ENCODE assay signal across 8 mouse cellular contexts in genomic region chr8:105990856-105991387, GRCm38 (mm10). TPM values are rescaled to one million over a fixed set of nuclear protein-coding genes. Genes with fewer than 3 reads are reported as not detected.
A peak's percentile ranks its signal among the peaks of the same experiment; 100 is the strongest.
DNase-seq lines count a peak whose midpoint lies in the region; ATAC-seq and TF ChIP-seq lines count a peak whose summit lies in the region.

TSS of gene Dus2 (plus strand) at chr8:105991337.

- no peaks in the 10 kb centered on the region for H3K36me3 ChIP-seq in hindbrain, postnatal 0 days (ENCODE audit: insufficient read depth, low read length)
- no peaks in the 10 kb centered on the region for H3K36me3 ChIP-seq in megakaryocyte, embryonic 14.5 days (replicated peaks; ENCODE audit: low read length)

- peak; percentile 90 for TF ChIP-seq CTCF in hindbrain, postnatal 0 days (IDR thresholded peaks at IDR 0.05; ENCODE audit: low read depth)

- WGBS in hindbrain, postnatal 0 days: 10% methylated on average over 15 of the region's 15 CpGs

- H3K9ac ChIP-seq in hindbrain, postnatal 0 days (replicated peaks; ENCODE audit: low read length): no peak within 1 kb of the TSS

- ATAC-seq in hindbrain, postnatal 0 days: peak; percentile 78

- peak; percentile 92 for DNase-seq in ZHBTc4 (ENCODE audit: low read depth, low spot score)
- peak; percentile 83 to 88 for DNase-seq in cerebellum, postnatal 36 days
- peak; percentile 44 to 52 for DNase-seq in gastrocnemius, adult 8-10 months (ENCODE audit: low spot score in 2 of 2)
- DNase-seq in hindbrain, postnatal 0 days (ENCODE audit: low spot score): peak; percentile 86
- peak in 1 of 2 experiments; percentile 23 for DNase-seq in left cerebral cortex, adult 8-10 months (ENCODE audit: low spot score in 2 of 2)
- peak; percentile 55 to 83 for DNase-seq in right cerebral cortex, postnatal 10 days (ENCODE audit: low spot score in 2 of 2)
- peak; percentile 90 for DNase-seq in urinary bladder, postnatal 25 days (ENCODE audit: low spot score)

- H3K4me2 ChIP-seq in hindbrain, postnatal 0 days (ENCODE audit: low read depth, low read length): no peak within 1 kb of the TSS

- no peaks in the 10 kb centered on the region for H3K9me3 ChIP-seq in hindbrain, postnatal 0 days (ENCODE audit: low read length)
- no peaks in the 10 kb centered on the region for H3K9me3 ChIP-seq in megakaryocyte, embryonic 14.5 days

- no peaks in the 10 kb centered on the region for H3K4me1 ChIP-seq in hindbrain, postnatal 0 days (ENCODE audit: insufficient read depth, low read length)
- H3K4me1 ChIP-seq in megakaryocyte, embryonic 14.5 days: peaks cover 28% of the 10 kb centered on the region

- H3K27me3 ChIP-seq in hindbrain, postnatal 0 days (ENCODE audit: insufficient read depth, low read length): no peaks in the 10 kb centered on the region
- peaks cover 35% of the 10 kb centered on the region for H3K27me3 ChIP-seq in megakaryocyte, embryonic 14.5 days (replicated peaks)

- H3K27ac ChIP-seq in hindbrain, postnatal 0 days: no peak within 1 kb of the TSS

- H3K4me3 ChIP-seq in hindbrain, postnatal 0 days (ENCODE audit: low read length): no peak within 1 kb of the TSS
- peak within 1 kb of the TSS; percentile 86 for H3K4me3 ChIP-seq in megakaryocyte, embryonic 14.5 days (replicated peaks)

RNA-seq across cellular contexts. Expression of gene Dus2, which starts in this region (rescaled TPM):
- total RNA-seq in gastrocnemius, adult 8-10 months (2022): 10 to 100 TPM; 10.3 to 12.7 (median 10.8) TPM
- 9.3 and 15.4 TPM in 2 replicates for total RNA-seq in hindbrain, postnatal 0 days (2014; rRNA removed)
- 20.2 and 22.4 TPM in 2 replicates for polyA plus RNA-seq in hindbrain, postnatal 0 days (2015; fragmentation: Nextera tagmentation; extraction: Ambion mirVana)
- total RNA-seq in left cerebral cortex, adult 8-10 months (2022): 10 to 100 TPM; 18.0 to 23.1 (median 20.5) TPM
- polyA plus RNA-seq in megakaryocyte, embryonic 14.5 days (2012; ENCODE audit: insufficient read depth, low replicate concordance): 3.6 TPM in 1 of 2 replicates, not detected in the other
